Mouse (Mus musculus) bone marrow, adult 2 months (tissue): ENCODE data around the gene Id1. TPM values are rescaled to one million over a fixed set of nuclear protein-coding genes. Genes with fewer than 3 reads are reported as not detected.

Experiments
- H3K27ac ChIP-seq: fragments of 200-500 bp; 2 replicates; pipeline ENCODE4 v1.5.1; 2012; ENCODE audit warnings: low read depth, mild to moderate bottlenecking, control low read depth, inconsistent platforms, low read length; ENCODE audit not compliant: control insufficient read depth, poor library complexity, insufficient read depth
- H3K4me1 ChIP-seq: fragments of 200-500 bp; 2 replicates; pipeline ENCODE4 v1.6.1; 2011; ENCODE audit warnings: low read length; ENCODE audit not compliant: control insufficient read depth, insufficient read depth
- H3K4me3 ChIP-seq: fragments of 200-500 bp; replicated peaks from 2 replicates; pipeline ENCODE3; 2011; ENCODE audit warnings: mild to moderate bottlenecking, low read depth, low read length, control low read depth; ENCODE audit not compliant: control insufficient read depth
- CTCF ChIP-seq: fragments of 200-500 bp; IDR thresholded peaks from 2 replicates; pipeline ENCODE4 v1.5.1; 2011; ENCODE audit warnings: low read length, control low read depth; ENCODE audit not compliant: control insufficient read depth, insufficient read depth
- POLR2A ChIP-seq: fragments of 200-500 bp; IDR thresholded peaks from 2 replicates; pipeline ENCODE4 v1.6.1; 2011; ENCODE audit warnings: low read depth, mild to moderate bottlenecking, control low read depth, low read length, borderline replicate concordance; ENCODE audit not compliant: control insufficient read depth
- WGBS: fragments of 180-500 bp; shearing (Covaris S2); methylation state at CpG from one replicate; pipeline ENCODE4 v1.1.7; 2018; 5-methylcytosine and 5-hydroxymethylcytosine counted together
- polyA plus RNA-seq: library from polyadenylated mRNA; stranded (reverse); fragments of >200 nt; gene quantifications from 2 replicates; pipeline ENCODE4 v1.2.4, GENCODE M21; 2011; ENCODE audit warnings: low replicate concordance; ENCODE audit not compliant: missing spikeins, insufficient read depth, insufficient read length

Gene Id1
- polyA plus RNA-seq, 1 experiment, result 15.9 TPM

DNA sequence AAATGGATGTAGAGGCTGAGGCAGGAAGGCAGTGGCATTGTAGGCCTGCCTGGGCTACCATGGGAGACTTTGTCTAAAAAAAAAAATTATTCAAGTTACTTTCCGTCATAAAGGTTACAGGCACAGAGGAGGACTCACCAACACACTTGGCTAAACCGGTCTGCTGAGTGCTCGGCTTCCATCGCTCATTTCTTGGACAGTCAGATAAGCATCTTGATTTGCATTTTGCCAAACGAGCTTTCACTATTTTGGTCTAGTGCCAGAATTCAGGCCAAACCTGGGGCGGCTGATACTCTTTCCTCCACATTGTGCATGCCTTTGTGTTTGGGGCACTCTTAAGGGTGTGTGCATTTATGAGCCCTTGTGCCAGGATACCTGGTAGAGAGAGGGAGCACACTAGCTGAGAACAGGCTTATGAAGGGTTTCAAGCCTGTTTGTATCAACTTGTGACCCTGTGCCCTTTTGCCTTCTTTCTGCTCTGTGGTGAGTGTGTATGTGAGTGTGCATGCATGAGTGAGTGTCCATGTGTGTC lies 19.7 kb upstream of the Id1 start:
- no peak for TF ChIP-seq CTCF
- no peak for TF ChIP-seq POLR2A
- Histone ChIP-seq H3K4me3 (no peak overlapping the region), H3K4me1 (no peaks in the 10 kb centered on the region), H3K27ac (no peak overlapping the region)
- 59% methylated on average over 6 of the region's 6 CpGs for WGBS

DNA sequence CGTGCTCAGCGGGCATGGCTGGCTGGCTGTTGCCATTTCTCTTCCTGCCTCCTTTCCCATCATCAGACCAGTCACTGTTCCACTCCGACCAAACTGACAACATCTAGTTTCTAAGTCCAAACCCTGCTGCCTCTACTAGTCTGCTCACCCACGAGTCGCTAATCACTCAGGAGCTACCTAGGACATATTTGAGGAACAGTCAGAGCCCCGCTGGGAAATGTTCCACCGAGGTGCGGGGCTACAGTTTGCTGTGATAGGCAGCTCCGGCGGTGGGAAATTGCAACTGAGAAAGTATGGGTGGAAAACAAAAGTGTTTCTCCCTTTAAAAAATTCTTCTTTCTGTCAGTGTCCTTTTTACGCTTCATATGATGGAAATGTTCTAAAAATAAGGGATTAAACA lies 18.4 kb upstream of the Id1 start:
- Histone ChIP-seq H3K4me3 (no peak overlapping the region), H3K4me1 (no peaks in the 10 kb centered on the region), H3K27ac (no peak overlapping the region)
- no peak for TF ChIP-seq CTCF
- TF ChIP-seq POLR2A, result no peak
- whole genome bisulfite sequencing, result 81% methylated on average over 11 of the region's 11 CpGs

DNA sequence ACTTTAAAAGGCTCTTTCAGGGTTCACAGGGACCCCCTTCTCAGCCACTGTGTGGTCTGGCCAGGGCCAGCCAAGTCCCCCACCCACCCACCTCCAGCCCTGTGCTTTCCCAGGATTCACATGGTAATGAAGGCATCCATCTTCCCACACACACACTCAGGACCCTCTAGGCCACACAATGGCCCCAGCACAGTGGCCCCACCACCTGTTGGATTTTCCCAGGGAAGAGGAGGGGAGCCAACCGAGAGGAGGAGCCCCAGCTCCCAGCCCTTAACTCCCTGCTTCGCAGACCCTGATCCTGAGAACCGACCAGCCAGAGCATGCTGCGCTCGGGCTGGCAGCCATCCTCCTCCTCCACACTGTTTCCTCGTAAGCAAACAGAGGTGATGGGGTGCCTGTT lies 18.0 kb upstream of the Id1 start:
- Histone ChIP-seq H3K4me1 (no peaks in the 10 kb centered on the region), H3K27ac (no peak overlapping the region), H3K4me3 (no peak overlapping the region)
- TF ChIP-seq CTCF, result no peak
- TF ChIP-seq POLR2A, result no peak
- WGBS, result 87% methylated on average over 6 of the region's 6 CpGs

DNA sequence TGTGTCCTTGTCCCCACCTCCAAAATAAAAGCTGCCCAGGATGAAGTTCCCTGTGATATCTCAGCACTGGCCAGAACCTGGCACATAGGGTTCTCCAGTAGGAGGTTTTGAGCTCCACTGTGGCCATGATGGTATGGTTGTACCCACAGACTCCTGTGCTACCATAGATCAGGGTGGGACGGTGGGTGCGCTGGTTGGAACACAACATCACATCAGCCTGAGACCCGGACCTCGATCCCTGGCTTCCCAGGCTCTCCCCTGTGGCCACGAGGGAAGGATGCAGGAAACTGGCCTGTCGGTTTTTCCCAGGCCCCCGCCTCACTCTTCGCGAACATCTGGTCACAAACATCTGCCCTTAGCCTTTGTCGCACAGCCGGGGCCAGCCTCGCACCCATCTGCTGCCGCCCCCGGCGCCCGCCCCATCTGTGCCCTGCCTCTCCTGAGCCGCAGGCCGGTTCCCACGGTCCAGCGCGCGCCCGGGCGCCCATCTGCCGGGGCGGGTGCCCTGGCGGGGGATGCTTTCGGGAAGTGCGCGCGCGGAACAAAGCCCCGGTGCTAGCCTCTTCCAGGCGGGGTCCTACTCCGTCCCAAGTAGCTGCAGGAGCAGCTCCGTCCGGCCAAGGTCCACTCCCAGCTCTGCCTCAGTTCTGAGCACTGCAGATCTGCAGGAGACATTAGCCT lies 12.3 kb upstream of the Id1 start:
- H3K4me3 ChIP-seq, result no peak overlapping the region
- no peaks in the 10 kb centered on the region; the same call in 1 of the 2 replicates for H3K4me1 ChIP-seq
- TF ChIP-seq POLR2A (no peak; the same call in 1 of the 2 replicates), CTCF (no peak)
- H3K27ac ChIP-seq, result no peak overlapping the region
- WGBS, result 6% methylated on average over 37 of the region's 37 CpGs

DNA sequence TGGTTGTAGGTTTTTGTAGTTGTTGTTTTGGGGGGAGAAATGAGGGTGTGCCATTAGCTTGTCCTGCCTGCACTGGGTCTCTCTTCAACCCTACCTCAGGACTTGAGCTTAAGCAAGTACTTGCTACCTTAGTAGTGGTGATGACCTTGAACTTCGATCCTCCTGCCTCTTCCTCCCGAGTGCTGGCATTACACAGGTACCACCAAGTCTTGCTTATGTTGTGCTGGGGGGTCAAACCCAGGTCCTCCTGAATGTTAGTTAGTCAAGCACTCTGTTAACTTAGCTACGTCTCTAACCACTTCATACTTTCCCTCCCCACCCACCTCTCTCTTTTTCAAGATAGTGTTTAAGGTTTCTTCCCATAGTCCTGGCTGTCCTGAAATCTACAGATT lies 11.7 kb upstream of the Id1 start:
- Histone ChIP-seq H3K4me1 (no peaks in the 10 kb centered on the region; the same call in 1 of the 2 replicates), H3K27ac (no peak overlapping the region), H3K4me3 (no peak overlapping the region)
- TF ChIP-seq POLR2A (no peak), CTCF (no peak)
- 72% methylated on average over 3 of the region's 3 CpGs for WGBS

DNA sequence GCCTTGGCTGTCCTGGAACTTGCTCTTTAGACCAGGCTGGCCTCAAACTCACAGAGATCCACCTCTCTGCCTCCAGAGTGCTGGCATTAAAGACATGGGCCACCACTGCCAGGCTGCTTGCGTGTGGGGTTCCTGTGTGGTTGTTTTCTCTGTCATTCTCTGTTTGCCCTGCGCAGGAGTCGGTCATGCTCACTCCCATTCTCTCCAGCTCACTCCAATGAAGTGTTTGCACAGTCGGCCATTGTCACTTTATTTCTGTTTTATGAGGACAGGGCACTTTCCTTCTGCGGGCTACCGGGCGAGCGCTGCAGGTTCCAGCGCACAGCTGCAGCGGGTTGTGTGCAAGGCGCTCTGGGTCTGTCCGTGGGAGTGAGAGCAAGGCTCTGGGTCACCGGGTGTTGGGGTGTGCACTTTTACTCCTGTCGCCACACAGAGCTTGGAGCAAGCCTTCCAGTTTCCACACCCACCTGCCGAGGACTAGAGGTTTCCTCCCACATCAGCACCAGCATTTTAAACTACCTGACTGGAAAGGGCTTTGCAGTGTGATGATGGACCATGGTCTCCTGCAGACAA lies 10.8 kb upstream of the Id1 start:
- TF ChIP-seq CTCF, result no peak
- TF ChIP-seq POLR2A, result no peak
- H3K27ac ChIP-seq, result no peak overlapping the region
- H3K4me3 ChIP-seq, result no peak overlapping the region
- WGBS, result 83% methylated on average over 15 of the region's 15 CpGs
- no peaks in the 10 kb centered on the region; the same call in 1 of the 2 replicates for H3K4me1 ChIP-seq

DNA sequence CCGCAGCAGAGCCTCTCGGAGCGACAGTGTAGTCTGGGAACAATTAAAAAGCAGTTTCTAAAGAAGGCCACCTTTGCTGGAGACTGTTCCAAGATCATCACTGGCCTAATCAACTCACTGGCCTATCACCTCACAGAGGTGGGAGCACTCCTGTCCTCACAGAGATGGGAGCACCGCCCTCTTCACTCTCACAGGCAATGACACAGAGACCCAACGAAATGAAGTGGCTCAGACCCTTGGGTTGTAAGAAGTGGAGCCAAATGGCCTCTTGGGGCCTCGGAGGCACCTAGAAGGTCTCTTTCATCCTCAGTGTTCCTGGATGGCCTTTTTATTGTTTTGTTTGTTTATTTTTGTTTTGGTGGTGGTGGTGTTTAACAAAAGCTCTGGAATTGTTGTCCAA lies 9.8 kb upstream of the Id1 start:
- WGBS, result 85% methylated on average over 6 of the region's 6 CpGs
- no peaks in the 10 kb centered on the region; the same call in 1 of the 2 replicates for H3K4me1 ChIP-seq

DNA sequence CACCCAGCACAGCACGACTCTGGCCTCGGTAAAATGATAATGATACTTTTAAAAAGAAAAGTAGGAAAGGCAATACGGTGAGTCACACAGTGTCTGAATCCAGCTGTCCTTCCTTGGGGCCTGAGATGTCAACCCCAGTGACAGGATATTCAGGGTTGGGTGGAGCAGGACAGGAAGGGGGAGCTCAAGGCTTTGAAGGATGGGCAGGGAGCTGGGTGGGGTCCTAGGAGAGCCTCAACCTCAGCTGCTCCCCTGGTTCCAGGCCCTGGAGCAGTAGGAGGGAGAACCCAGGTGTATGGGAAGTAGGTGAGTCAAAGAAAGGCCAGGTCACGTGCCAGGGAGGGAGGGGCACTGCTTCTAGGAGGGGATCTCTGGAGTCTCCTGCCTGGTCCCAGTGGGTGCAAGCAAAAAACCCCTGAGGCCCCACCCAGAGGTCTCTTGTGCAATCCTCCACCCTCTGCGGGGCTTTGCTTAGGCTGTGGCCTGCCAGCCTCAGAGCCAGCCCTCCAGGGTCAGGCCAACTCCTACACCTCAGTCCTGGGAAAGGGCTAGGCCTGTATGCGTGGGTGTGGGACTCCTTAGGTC lies 9.2 kb upstream of the Id1 start:
- 33% methylated on average over 6 of the region's 6 CpGs for WGBS
- Histone ChIP-seq H3K4me3 (no peak overlapping the region), H3K27ac (no peak overlapping the region), H3K4me1 (no peaks in the 10 kb centered on the region; the same call in 1 of the 2 replicates)
- no peak for TF ChIP-seq POLR2A
- no peak for TF ChIP-seq CTCF

More for the DNA sequence above, 9.8 kb upstream of the Id1 start:
- no peak for TF ChIP-seq CTCF
- no peak for TF ChIP-seq POLR2A
- no peak overlapping the region for H3K4me3 ChIP-seq
- H3K27ac ChIP-seq, result no peak overlapping the region
